Comparison of ENCODE assay signal across 25 mouse cellular contexts in the genomic region with DNA sequence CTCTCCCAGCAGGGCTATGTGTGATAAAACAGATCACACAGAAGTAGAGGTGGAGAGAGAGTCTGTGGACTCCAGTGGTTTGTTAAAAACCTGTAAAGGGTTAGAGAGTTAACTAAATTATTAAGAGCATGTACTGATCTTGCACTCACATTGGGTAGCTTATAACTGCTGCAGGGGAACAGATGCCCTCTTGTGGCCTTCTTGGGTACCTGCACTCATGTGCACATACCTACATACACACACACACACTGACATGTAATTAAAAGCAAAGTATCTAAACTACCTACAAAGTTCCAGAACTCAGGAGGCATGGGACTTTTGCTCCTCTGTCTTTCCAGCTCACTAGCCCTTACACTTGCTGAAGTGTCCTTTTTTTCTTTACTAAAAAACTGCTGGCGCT.
DNase-seq lines count a peak whose midpoint lies in the region; ATAC-seq and TF ChIP-seq lines count a peak whose summit lies in the region.
"Had no signal": no experiment of that assay in that cellular context is flagged by ENCODE, and none has a peak within 500 bp of the region (broad histone marks: within the 10 kb centered on the region; RNA-seq: fewer than 3 reads in every experiment).

No protein-coding gene starts in this region.

- no peaks in the 10 kb centered on the region for H3K36me3 ChIP-seq in kidney, postnatal 0 days (ENCODE audit: insufficient read depth, low read length)
- no peaks in the 10 kb centered on the region for H3K36me3 ChIP-seq in midbrain, postnatal 0 days (ENCODE audit: insufficient read depth, low read length)
- no peaks in the 10 kb centered on the region for H3K36me3 ChIP-seq in midbrain, embryonic 11.5 days (ENCODE audit: control insufficient read depth, insufficient read depth, low read length)
- H3K36me3 ChIP-seq in MEL (ENCODE audit: control insufficient read depth in 1 of 2, insufficient read depth in 2 of 2, low read length in 2 of 2): no peaks in the 10 kb centered on the region
- no peaks in the 10 kb centered on the region for H3K36me3 ChIP-seq in stomach, postnatal 0 days (ENCODE audit: control insufficient read depth, insufficient read depth, low read length)
- H3K36me3 ChIP-seq: forebrain, embryonic 10.5 days; heart, embryonic 13.5 days; limb, embryonic 13.5 days; liver, embryonic 15.5 days; midbrain, embryonic 15.5 days; neural tube, embryonic 13.5 days had no signal

- no peak overlapping the region for H3K4me3 ChIP-seq in kidney, postnatal 0 days (replicated peaks; ENCODE audit: low read depth, low read length)
- no peak overlapping the region for H3K4me3 ChIP-seq in midbrain, postnatal 0 days (ENCODE audit: low read depth, low read length)
- H3K4me3 ChIP-seq in midbrain, embryonic 11.5 days (ENCODE audit: low read depth, low read length): no peak overlapping the region
- no peak overlapping the region for H3K4me3 ChIP-seq in MEL (ENCODE audit: control insufficient read depth in 1 of 2, insufficient read depth in 1 of 2, low read depth in 2 of 2, low read length in 2 of 2)
- no peak overlapping the region for H3K4me3 ChIP-seq in stomach, postnatal 0 days (ENCODE audit: low read depth, low read length)
- H3K4me3 ChIP-seq: forebrain, embryonic 10.5 days; heart, adult 2 months; heart, embryonic 13.5 days; limb, embryonic 13.5 days; liver, embryonic 15.5 days; midbrain, embryonic 15.5 days; myocyte; neural tube, embryonic 13.5 days had no signal

- H3K9me3 ChIP-seq in kidney, postnatal 0 days (replicated peaks; ENCODE audit: low read length): no peaks in the 10 kb centered on the region
- no peaks in the 10 kb centered on the region for H3K9me3 ChIP-seq in midbrain, postnatal 0 days (ENCODE audit: low read length)
- H3K9me3 ChIP-seq in midbrain, embryonic 11.5 days (ENCODE audit: control insufficient read depth, low read length): no peaks in the 10 kb centered on the region
- H3K9me3 ChIP-seq in MEL (replicated peaks; ENCODE audit: insufficient read depth, low read length): no peaks in the 10 kb centered on the region
- no peaks in the 10 kb centered on the region for H3K9me3 ChIP-seq in stomach, postnatal 0 days (ENCODE audit: control insufficient read depth, low read length)
- H3K9me3 ChIP-seq: forebrain, embryonic 10.5 days; liver, embryonic 15.5 days; midbrain, embryonic 15.5 days had no signal

- WGBS in kidney, postnatal 0 days: 96% methylated on average over 1 of the region's 1 CpGs
- 100% methylated on average over 1 of the region's 1 CpGs for WGBS in midbrain, postnatal 0 days
- 92% methylated on average over 1 of the region's 1 CpGs for WGBS in midbrain, embryonic 11.5 days
- WGBS in stomach, postnatal 0 days: 96% methylated on average over 1 of the region's 1 CpGs

- no peak overlapping the region for H3K9ac ChIP-seq in kidney, postnatal 0 days (ENCODE audit: low read depth, low read length)
- H3K9ac ChIP-seq in midbrain, postnatal 0 days (replicated peaks; ENCODE audit: low read length, poor library complexity, severe bottlenecking): no peak overlapping the region
- H3K9ac ChIP-seq in midbrain, embryonic 11.5 days (ENCODE audit: low read length): no peak overlapping the region
- no peak overlapping the region for H3K9ac ChIP-seq in MEL (ENCODE audit: control insufficient read depth, low read depth, low read length, poor library complexity, severe bottlenecking)
- H3K9ac ChIP-seq in stomach, postnatal 0 days (ENCODE audit: low read length): no peak overlapping the region
- H3K9ac ChIP-seq: heart, embryonic 13.5 days; limb, embryonic 13.5 days; liver, embryonic 15.5 days; midbrain, embryonic 15.5 days; neural tube, embryonic 13.5 days had no signal

- H3K4me2 ChIP-seq in kidney, postnatal 0 days (ENCODE audit: low read length): no peak overlapping the region
- no peak overlapping the region for H3K4me2 ChIP-seq in midbrain, postnatal 0 days (ENCODE audit: low read depth, low read length, poor library complexity, severe bottlenecking)
- H3K4me2 ChIP-seq in midbrain, embryonic 11.5 days: no peak overlapping the region
- H3K4me2 ChIP-seq in stomach, postnatal 0 days (replicated peaks; ENCODE audit: low read depth): no peak overlapping the region
- H3K4me2 ChIP-seq: heart, embryonic 13.5 days; limb, embryonic 13.5 days; liver, embryonic 15.5 days; midbrain, embryonic 15.5 days; neural tube, embryonic 13.5 days had no signal

- no peaks in the 10 kb centered on the region for H3K27me3 ChIP-seq in kidney, postnatal 0 days (ENCODE audit: insufficient read depth, low read length)
- H3K27me3 ChIP-seq in midbrain, postnatal 0 days (ENCODE audit: insufficient read depth, low read length): no peaks in the 10 kb centered on the region
- H3K27me3 ChIP-seq in midbrain, embryonic 11.5 days (ENCODE audit: control insufficient read depth, insufficient read depth, low read length): no peaks in the 10 kb centered on the region
- peaks cover 2 to 3% of the 10 kb centered on the region in 2 experiments for H3K27me3 ChIP-seq in MEL (ENCODE audit: control insufficient read depth in 1 of 2, insufficient read depth in 2 of 2, low read length in 2 of 2)
- no peaks in the 10 kb centered on the region for H3K27me3 ChIP-seq in stomach, postnatal 0 days (ENCODE audit: control insufficient read depth, insufficient read depth, low read length)
- H3K27me3 ChIP-seq: limb, embryonic 13.5 days; liver, embryonic 15.5 days; midbrain, embryonic 15.5 days; neural tube, embryonic 13.5 days had no signal

- no peak for ATAC-seq in kidney, postnatal 0 days (replicated peaks; ENCODE audit: low FRiP score, low read depth)
- ATAC-seq in midbrain, postnatal 0 days (ENCODE audit: low FRiP score): no peak
- ATAC-seq in midbrain, embryonic 11.5 days (ENCODE audit: low FRiP score): no peak
- no peak for ATAC-seq in stomach, postnatal 0 days (ENCODE audit: low FRiP score, low TSS enrichment)
- ATAC-seq: midbrain, embryonic 15.5 days had no signal

- TF ChIP-seq RAD21 in MEL (IDR thresholded peaks at IDR 0.05; ENCODE audit: low read depth, low read length): peak; percentile 23

- H3K27ac ChIP-seq in kidney, postnatal 0 days: no peak overlapping the region
- H3K27ac ChIP-seq in midbrain, postnatal 0 days (ENCODE audit: low read depth, low read length): no peak overlapping the region
- no peak overlapping the region for H3K27ac ChIP-seq in midbrain, embryonic 11.5 days (ENCODE audit: low read depth, low read length)
- no peak overlapping the region for H3K27ac ChIP-seq in MEL (ENCODE audit: control insufficient read depth, low read depth, low read length)
- H3K27ac ChIP-seq in stomach, postnatal 0 days (replicated peaks): no peak overlapping the region
- H3K27ac ChIP-seq: forebrain, embryonic 10.5 days; heart, adult 2 months; heart, embryonic 13.5 days; limb, embryonic 13.5 days; liver, embryonic 15.5 days; midbrain, embryonic 15.5 days; neural tube, embryonic 13.5 days had no signal

- no peak for DNase-seq in kidney, postnatal 0 days (ENCODE audit: low spot score)
- DNase-seq in kidney, adult 11 months: no peak
- no peak for DNase-seq in midbrain, postnatal 0 days (ENCODE audit: low spot score)
- no peak for DNase-seq in midbrain, embryonic 11.5 days (ENCODE audit: low spot score, missing footprints)
- peak; percentile 14 for DNase-seq in MEL (ENCODE audit: low read depth, low spot score)
- no peak for DNase-seq in stomach, postnatal 0 days (ENCODE audit: low spot score)
- DNase-seq in ovary, adult 18-20 months (ENCODE audit: low spot score): no peak
- no peak for DNase-seq in right cerebral cortex, adult 2 months (ENCODE audit: low spot score in 2 of 2)
- DNase-seq: adrenal gland, adult 2 months; cerebellum, adult 18-20 months; cerebellum, postnatal 14 days; gastrocnemius, postnatal 36 days; heart, adult 2 months; heart, postnatal 14 days; kidney, postnatal 25 days; layer of hippocampus, adult 9-11 months; lung, postnatal 14 days; right cerebral cortex, postnatal 4 days had no signal

- peak; percentile 30 for TF ChIP-seq CTCF in kidney, postnatal 0 days (IDR thresholded peaks at IDR 0.05; ENCODE audit: low read depth)
- peak; percentile 23 for TF ChIP-seq CTCF in midbrain, postnatal 0 days (IDR thresholded peaks at IDR 0.05)
- peak; percentile 31 to 38 (median 37); a peak in 5 of 6 replicates for TF ChIP-seq CTCF in MEL (IDR thresholded peaks at IDR 0.05 in 2 of 3, conservative IDR thresholded peaks at IDR 0.05 in 1 of 3; ENCODE audit: control insufficient read depth in 1 of 3, insufficient read depth in 1 of 3, low read depth in 2 of 3, low read length in 3 of 3, poor library complexity in 1 of 3, severe bottlenecking in 1 of 3)
- peak; percentile 34; the same call in 1 of the 2 replicates for TF ChIP-seq CTCF in stomach, postnatal 0 days (IDR thresholded peaks at IDR 0.05; ENCODE audit: low read depth)

- no peaks in the 10 kb centered on the region for H3K4me1 ChIP-seq in kidney, postnatal 0 days (replicated peaks; ENCODE audit: insufficient read depth, low read length)
- H3K4me1 ChIP-seq in midbrain, postnatal 0 days (ENCODE audit: insufficient read depth, low read length): no peaks in the 10 kb centered on the region
- 0 out of 2 replicates have a peak, but pooled peaks cover 2% of the 10 kb centered on the region for H3K4me1 ChIP-seq in midbrain, embryonic 11.5 days (ENCODE audit: control insufficient read depth, insufficient read depth, low read length)
- H3K4me1 ChIP-seq in MEL (ENCODE audit: control insufficient read depth in 1 of 2, insufficient read depth in 2 of 2, low read length in 2 of 2): peaks cover 0 to 2% of the 10 kb centered on the region in 2 experiments; a peak in 1 of 4 replicates
- no peaks in the 10 kb centered on the region for H3K4me1 ChIP-seq in stomach, postnatal 0 days (replicated peaks; ENCODE audit: control insufficient read depth, insufficient read depth)
- H3K4me1 ChIP-seq: limb, embryonic 13.5 days; liver, embryonic 15.5 days had no signal

- no peak for TF ChIP-seq EP300 in MEL (IDR thresholded peaks at IDR 0.05; ENCODE audit: low read depth in 1 of 2, low read length in 2 of 2)
- no peak for TF ChIP-seq EP300 in stomach, postnatal 0 days (optimal IDR thresholded peaks at IDR 0.05)

- TF ChIP-seq POLR2A in MEL (IDR thresholded peaks at IDR 0.05; ENCODE audit: control insufficient read depth in 1 of 2, insufficient read depth in 1 of 2, low read depth in 1 of 2, low read length in 2 of 2, poor library complexity in 1 of 2): no peak

- H3K79me2 ChIP-seq in MEL (ENCODE audit: control insufficient read depth, insufficient read depth, low read length, poor library complexity): no peaks in the 10 kb centered on the region

TF ChIP-seq in MEL, 35 proteins besides CTCF, POLR2A, EP300 and RAD21:
- no peak for TF ChIP-seq KAT2A (conservative IDR thresholded peaks at IDR 0.05; ENCODE audit: low read depth, low read length)
- peak; percentile 43 for TF ChIP-seq SMC3 (IDR thresholded peaks at IDR 0.05; ENCODE audit: low read depth, low read length)
